Mouse (Mus musculus): ENCODE results near the gene Tfcp2l1. TPM values are rescaled to one million over a fixed set of nuclear protein-coding genes. Genes with fewer than 3 reads are reported as not detected.
"Not testable (repeated sequence)": the region's sequence is repeated elsewhere in the genome, so short reads cannot be mapped to it uniquely, and the experiment has no call there.

Gene Tfcp2l1
- under 1 TPM; 0.38 to 0.79 TPM for total RNA-seq (2021)

- DNase-seq = peak; percentile 80 to 82
- intact Hi-C loops (cut with DNase I) = loop anchor here (5.0 kb wide), 1 partner anchor 129 kb away; no protein-coding TSS in a partner anchor
Observed at GRCm38 (mm10) chr1:118627781-118628464, at the start of gene Tfcp2l1. Tfcp2l1 (plus strand) TSS chr1:118627945.

- intact Hi-C loops (cut with DNase I) = no loop called here
- DNase-seq = no peak
Observed at GRCm38 (mm10) chr1:118580174-118580702, 47.5 kb upstream of the Tfcp2l1 start.

DNA sequence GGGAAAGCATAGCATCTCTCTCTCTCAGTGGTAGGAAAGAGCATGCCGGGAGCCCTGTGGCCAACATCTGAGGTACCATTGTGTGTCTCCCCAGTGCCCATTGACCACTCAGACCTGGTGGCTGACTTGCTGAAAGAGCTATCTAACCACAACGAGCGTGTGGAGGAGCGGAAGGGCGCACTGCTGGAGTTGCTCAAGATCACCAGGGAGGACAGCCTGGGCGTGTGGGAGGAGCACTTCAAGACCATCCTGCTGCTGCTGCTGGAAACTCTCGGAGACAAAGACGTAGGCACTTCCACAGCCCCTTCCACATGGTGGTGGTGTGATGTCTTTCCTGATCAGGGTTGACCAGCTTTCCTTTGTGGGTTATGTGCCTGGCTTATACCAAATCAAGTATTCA, 46.6 kb upstream of the Tfcp2l1 start:
- intact Hi-C loops (cut with DNase I) = no loop called here

DNA sequence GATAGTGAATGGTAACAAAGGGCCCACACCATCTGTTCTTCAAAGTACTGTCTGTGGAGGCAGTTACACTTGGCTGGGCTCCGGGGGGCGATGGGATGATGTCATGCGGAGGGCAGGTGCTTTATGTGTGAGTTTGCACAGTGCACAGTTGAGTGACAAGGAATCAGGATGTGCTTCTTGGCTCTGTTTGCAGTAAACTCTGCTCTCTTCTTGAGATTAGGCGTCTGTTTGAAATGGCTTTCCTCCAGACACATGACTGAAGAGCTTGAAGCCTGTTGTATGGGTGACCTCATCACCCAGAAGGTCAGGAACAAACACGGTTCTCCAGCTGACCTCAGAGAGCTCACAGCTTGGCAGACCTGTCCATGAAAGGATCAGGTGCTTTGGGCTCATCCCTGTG, 38.0 kb upstream of the Tfcp2l1 start:
- DNase-seq = peak; percentile 33 to 36
- intact Hi-C loops (cut with DNase I) = loop anchor here (10.0 kb wide), 1 partner anchor 165 kb away; no protein-coding TSS in a partner anchor

More for the DNA sequence above, 46.6 kb upstream of the Tfcp2l1 start:
- no peak for DNase-seq

DNA sequence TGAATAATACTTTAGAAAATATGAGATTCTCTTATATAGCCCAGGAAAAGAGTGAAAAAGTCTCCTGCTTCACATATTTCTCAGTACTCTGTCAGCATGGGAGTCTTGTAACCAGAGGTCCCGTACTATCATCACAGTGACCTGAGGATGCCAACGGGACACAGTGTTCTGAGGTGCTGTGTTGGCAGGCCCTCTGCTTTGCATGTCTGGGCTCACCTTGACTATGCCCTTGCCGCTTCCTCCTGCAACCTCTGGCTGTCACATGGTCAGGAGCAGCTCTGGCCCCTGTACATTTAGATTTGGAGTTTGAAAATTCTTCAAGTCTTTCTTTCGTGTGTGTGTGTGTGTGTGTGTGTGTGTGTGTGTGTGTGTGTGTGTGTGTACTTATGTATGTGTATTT, 34.8 kb upstream of the Tfcp2l1 start:
- intact Hi-C loops (cut with DNase I) = loop anchor here (10.0 kb wide), 1 partner anchor 162 kb away; no protein-coding TSS in a partner anchor
- DNase-seq = peak; percentile 55 to 71

- DNase-seq = no peak
- intact Hi-C loops (cut with DNase I) = loop anchor here (10.0 kb wide), 1 partner anchor 159 kb away; no protein-coding TSS in a partner anchor
Observed at GRCm38 (mm10) chr1:118595395-118595794, 32.4 kb upstream of the Tfcp2l1 start.

DNA sequence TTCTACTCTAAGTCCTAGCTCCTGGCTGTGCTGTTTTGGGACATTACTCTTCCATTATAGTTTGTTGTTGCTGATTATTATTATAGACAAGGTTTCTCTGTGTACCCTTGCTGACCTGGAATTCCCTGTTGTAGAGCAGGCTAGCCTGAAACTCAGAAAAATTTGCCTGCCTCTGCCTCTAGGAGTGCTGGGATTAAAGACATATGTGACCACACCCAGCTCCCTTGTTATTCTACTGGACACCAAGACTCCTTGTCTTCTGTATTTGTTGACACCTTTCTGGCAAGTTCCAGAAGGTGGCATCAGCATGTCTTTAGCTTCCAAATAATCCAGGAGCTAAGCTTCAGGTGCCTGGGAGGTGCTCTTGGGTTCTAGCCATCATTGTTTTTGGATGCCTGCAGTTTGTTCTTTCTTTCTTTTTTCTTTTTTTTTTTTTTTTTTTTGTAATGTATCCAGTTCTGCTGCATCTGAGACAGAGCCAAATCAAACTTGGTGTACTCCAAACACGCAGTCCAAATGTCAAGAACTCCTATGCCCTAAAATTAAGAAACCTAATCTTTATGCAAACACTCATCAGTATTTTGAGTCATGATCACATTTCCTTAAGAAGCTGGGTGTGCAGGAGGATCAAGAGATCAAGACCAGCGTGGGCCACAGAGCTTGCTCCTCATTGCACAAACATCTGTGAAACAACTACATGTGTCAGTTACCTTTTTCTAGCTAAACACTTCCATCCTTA, 30.1 kb upstream of the Tfcp2l1 start:
- intact Hi-C loops (cut with DNase I) = loop anchor here (10.0 kb wide), 1 partner anchor 157 kb away; no protein-coding TSS in a partner anchor
- DNase-seq = no peak

GRCm38 (mm10) chr1:118598339-118598738, 29.4 kb upstream of the Tfcp2l1 start:
- intact Hi-C loops (cut with DNase I) = loop anchor here (10.0 kb wide), 1 partner anchor 156 kb away; no protein-coding TSS in a partner anchor
- no peak for DNase-seq

DNA sequence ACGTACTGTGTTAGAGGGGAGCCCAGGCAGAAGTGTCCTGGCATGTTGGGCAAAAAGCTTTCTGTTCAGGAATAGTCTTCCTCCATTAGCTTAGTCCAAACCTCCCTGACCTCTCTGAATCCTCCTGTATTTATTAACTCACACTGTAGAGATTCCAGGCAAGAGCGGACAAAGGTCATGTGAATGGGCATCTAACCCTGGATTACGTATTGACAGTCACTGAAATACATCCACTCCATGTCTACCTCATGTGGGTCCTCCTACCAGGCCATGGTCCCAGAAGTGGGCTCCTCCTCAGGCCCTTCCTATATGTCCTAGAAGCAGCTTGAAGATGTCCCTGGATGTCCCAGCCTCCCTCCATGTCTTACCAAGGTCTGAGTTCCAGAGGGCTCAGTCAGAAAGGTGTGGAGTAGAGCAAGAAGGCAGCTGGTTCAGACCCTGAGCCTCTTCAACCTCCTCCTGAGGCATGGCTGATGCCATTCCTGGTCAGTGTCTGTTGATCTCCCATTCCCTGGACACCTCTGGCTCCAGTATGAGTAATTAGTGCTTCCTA, 14.0 kb upstream of the Tfcp2l1 start:
- intact Hi-C loops (cut with DNase I) = no loop called here

DNA sequence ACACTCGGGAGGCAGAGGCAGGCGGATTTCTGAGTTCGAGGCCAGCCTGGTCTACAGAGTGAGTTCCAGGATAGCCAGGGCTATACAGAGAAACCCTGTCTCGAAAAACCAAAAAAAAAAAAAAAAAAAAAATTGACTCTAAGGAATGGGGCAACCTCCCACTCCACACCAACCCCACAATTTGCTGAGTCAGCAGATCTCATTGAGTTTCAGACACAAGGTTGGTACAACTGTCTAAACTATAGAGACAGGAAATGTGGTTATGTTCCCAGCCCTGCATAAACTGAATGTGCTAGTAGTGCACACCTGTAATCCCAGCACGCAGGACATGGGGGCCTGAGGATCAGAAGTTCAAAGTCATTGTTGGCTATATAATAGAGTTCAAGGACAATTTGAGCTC, 6.7 kb upstream of the Tfcp2l1 start:
- DNase-seq; intact Hi-C loops (cut with DNase I): not testable (repeated sequence)

More for the DNA sequence above, 14.0 kb upstream of the Tfcp2l1 start:
- no peak for DNase-seq

DNA sequence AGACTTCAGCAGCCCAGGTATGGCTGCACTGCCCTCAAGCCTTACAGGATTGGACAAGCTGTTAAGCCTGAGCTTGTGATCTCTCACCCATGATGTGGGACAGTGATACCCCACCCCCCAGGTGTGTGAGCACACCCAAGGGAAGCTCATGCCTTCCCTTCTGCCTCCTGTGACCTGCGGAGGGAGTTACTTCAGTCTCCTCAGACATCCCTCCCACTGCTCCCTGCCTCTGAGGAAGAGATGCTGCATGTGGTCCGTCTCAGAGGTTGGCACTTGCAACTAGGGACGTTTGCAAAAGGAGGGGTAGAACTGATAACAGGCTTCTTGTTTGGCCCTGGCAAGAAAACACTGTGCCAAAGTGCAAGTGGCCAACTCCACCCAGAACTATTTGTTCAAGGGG, 4.9 kb upstream of the Tfcp2l1 start:
- no peak for DNase-seq
- intact Hi-C loops (cut with DNase I) = no loop called here

DNA sequence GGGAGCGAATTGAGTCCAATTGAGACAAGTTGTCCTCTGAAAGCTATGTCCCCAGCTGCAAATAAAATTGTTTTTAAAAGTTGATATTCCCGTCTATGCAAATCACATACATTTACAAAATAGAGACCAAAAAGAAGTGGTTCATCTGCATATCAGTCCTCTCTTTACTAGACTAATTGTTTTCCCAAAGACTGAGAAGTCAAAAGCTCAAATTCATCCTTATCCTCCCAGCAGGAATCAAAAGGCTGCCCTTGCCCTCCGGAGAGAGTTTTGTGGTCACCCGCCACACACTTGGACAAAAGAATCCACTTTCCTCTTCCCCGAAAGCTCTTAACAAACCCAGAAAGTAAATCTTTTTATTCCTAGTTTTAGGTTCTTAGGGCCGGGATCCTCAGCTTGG, 2.3 kb upstream of the Tfcp2l1 start:
- no peak for DNase-seq
- intact Hi-C loops (cut with DNase I) = loop anchor here (5.0 kb wide), 1 partner anchor 132 kb away; no protein-coding TSS in a partner anchor

GRCm38 (mm10) chr1:118625921-118626320, 1.8 kb upstream of the Tfcp2l1 start:
- DNase-seq = no peak
- intact Hi-C loops (cut with DNase I) = loop anchor here (5.0 kb wide), 1 partner anchor 131 kb away; no protein-coding TSS in a partner anchor

DNA sequence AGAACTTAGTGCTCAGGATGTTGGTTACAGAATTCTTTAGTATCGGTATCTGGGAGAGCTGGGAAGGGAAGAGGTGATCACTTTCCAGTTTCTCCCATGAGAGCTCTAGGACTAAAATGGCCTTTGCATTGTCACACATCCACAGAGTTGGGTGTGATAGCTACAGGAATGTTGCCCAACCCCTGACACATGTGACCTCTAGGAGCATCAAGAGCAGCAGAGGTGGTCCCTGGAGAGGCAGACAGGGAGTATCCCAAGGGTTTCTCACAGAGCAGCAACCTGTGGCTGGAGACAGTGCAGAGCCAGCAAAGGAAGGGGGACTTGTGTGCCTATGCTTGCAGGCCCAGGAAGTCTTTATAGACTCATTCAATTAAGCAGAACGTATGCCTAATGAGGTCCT, 1.3 kb upstream of the Tfcp2l1 start:
- DNase-seq = no peak
- intact Hi-C loops (cut with DNase I) = loop anchor here (5.0 kb wide), 1 partner anchor 131 kb away; no protein-coding TSS in a partner anchor

DNA sequence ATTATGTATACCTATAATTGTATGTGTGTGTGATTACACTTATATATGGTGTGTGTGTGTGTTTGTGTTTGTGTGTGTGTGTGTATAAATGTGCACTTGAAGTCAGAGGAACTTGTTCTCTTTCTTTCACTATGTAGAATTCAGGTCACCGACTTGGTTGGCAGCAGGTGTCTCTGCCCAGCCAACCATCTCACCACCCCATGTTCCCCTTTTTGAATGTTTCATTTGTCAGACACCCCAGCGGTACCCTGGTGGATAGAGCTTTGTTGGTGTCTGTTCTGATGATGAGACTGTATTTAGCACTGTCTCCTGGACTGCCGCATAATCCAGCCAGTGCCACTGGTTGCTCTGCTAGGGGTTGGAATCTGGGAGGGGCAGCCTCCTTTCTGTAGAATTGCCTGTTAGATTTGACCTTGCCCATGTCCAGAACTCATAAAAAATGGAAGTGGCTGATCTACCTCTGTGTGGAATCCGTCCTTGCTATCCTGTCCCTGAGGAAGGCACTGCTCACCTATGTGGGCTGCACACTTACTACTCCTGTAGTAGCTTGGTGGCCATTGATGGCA, 5.8 kb downstream of the Tfcp2l1 start:
- no peak for DNase-seq
- intact Hi-C loops (cut with DNase I) = no loop called here

DNA sequence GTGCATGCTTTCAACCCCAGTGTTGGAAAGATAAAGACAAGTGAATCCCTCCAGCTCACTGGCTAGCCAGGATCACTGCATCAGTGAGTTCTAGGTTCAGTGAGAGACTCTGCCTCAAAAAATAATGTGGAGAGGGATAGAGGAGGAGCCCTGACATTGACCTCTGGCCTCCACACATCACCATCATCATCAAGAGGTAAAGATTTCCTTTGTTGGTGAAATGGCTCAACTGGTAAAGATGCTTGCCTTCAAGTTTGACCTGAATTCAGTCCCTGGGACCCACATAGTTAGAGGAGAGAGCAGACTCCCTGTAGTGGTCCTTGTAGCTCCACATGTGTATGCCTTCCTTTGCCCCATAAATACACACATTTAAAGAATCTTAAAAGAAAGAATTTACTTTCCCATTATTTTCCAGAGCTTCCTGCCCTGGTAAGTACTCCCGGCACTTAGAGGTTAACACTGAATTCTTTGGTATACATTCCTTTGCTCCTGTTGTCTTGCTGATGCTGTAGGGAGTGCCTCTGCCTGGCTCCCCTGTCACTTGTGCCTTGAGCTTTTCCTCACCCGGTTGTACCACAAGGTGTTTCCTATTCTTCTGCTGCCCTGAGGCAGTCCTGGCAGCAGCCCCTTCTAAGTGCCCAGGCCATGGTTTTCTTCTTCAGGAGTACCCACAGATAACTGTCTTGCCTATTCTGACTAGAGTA, 14.7 kb downstream of the Tfcp2l1 start:
- DNase-seq = no peak
- intact Hi-C loops (cut with DNase I) = no loop called here

- intact Hi-C loops (cut with DNase I) = no loop called here
- no peak for DNase-seq
Observed at GRCm38 (mm10) chr1:118643138-118643979, 15.6 kb downstream of the Tfcp2l1 start.

DNA sequence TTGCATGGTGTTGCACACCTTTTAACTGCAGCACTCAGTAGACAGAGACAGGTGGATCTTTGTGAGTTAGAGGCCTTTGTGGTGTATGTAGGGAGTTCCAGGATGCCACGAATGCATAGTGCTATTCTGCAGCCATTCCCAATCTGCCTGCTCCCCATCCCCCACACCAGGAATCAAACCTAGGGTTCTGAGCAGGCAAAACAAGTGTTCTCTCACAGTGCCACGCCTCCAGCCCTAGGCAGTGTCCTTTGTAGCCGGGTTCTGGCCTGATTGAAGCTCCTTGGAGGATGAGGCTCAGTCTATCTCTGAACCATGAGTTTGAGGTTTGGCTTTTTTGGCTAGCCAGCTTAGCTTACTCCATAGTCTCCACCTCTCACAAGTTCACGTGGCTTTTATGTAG, 18.0 kb downstream of the Tfcp2l1 start:
- intact Hi-C loops (cut with DNase I) = no loop called here
- no peak for DNase-seq

DNA sequence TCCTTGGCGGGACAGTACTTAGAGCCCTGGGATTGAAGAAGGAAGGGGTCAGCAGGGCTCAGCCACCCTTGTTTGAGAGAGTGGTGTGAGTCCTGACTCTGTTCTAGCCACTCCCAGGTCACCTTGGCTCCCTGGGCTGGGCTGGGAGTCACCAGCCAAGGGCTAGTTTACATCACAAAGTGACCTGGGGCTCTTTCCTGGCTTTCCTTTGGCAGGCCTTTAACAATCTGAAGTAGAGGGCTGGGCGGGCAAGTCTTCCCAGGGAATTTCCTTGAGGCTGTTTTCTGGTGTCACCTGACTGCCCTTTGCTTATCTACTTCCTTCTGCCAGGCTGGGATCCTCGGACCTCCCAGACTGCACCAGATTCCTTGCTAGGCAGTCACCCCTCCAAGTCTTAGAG, 20.3 kb downstream of the Tfcp2l1 start:
- no peak for DNase-seq
- intact Hi-C loops (cut with DNase I) = no loop called here

Measured in heart, postnatal 10 days (tissue).